Mouse (Mus musculus) CH12.LX (cell line): Measurements from ENCODE around the gene Ptges. TPM values are rescaled to one million over a fixed set of nuclear protein-coding genes. Genes with fewer than 3 reads are reported as not detected.
A peak's percentile ranks its signal among the peaks of the same experiment; 100 is the strongest.

Source experiments
- DNase-seq: peaks from one replicate; pipeline ENCODE4 v3.0.0-alpha.2; 2013; ENCODE audit errors: extremely low read depth
- H3K27ac ChIP-seq: 2 replicates; pipeline ENCODE4 v1.5.1; 2012; ENCODE audit warnings: low read depth, mild to moderate bottlenecking, control low read depth, moderate library complexity; ENCODE audit not compliant: insufficient read depth
- H3K27me3 ChIP-seq: replicated peaks from 2 replicates; pipeline ENCODE3; 2012; ENCODE audit warnings: inconsistent platforms
- H3K36me3 ChIP-seq, 2 experiments: replicated peaks in 1 of 2; 2 replicates each; pipeline versions ENCODE3 to v1.6.1; 2012; ENCODE audit warnings: inconsistent platforms in 1 of 2, low read length in 1 of 2, mild to moderate bottlenecking in 1 of 2, mixed read lengths in 1 of 2, moderate library complexity in 1 of 2; ENCODE audit not compliant: control insufficient read depth in 1 of 2, insufficient read depth in 1 of 2
- H3K4me1 ChIP-seq, 2 experiments: 2 replicates each; pipeline ENCODE4 v1.6.1; 2012; ENCODE audit warnings: inconsistent platforms in 1 of 2, moderate library complexity in 1 of 2; ENCODE audit not compliant: insufficient read depth in 2 of 2, control insufficient read depth in 1 of 2
- H3K4me2 ChIP-seq: 2 replicates; pipeline ENCODE4 v1.6.1; 2012; ENCODE audit warnings: low read depth, mild to moderate bottlenecking, control low read depth; ENCODE audit not compliant: poor library complexity, insufficient read depth, severe bottlenecking
- H3K4me3 ChIP-seq, 3 experiments: fragments of 150-350 bp in 1 of 3; sonication (generic) in 1 of 3; replicated peaks in 1 of 3; 2 replicates each; pipeline versions ENCODE3 to v1.5.1; 2011 to 2012; ENCODE audit warnings: low read depth in 2 of 3, low read length in 2 of 3, mild to moderate bottlenecking in 2 of 3, moderate library complexity in 2 of 3, control low read depth in 1 of 3, improper control_type of control experiment in 1 of 3, inconsistent platforms in 1 of 3, mixed read lengths in 1 of 3; ENCODE audit not compliant: poor library complexity in 1 of 3
- H3K79me2 ChIP-seq: replicated peaks from 2 replicates; pipeline ENCODE4 v1.6.1; 2012; ENCODE audit warnings: mild to moderate bottlenecking, moderate library complexity; ENCODE audit not compliant: control insufficient read depth, poor library complexity, insufficient read depth, severe bottlenecking; ENCODE audit errors: extremely low read depth
- H3K9ac ChIP-seq: 2 replicates; pipeline ENCODE4 v1.6.1; 2012; ENCODE audit warnings: low read depth, mild to moderate bottlenecking, control low read depth, moderate library complexity; ENCODE audit not compliant: insufficient read depth
- H3K9me3 ChIP-seq: replicated peaks from 2 replicates; pipeline ENCODE3; 2012; ENCODE audit warnings: low read length, inconsistent platforms, mixed read lengths
- BHLHE40 ChIP-seq: IDR thresholded peaks from 2 replicates; pipeline ENCODE4 v1.6.1; 2011; ENCODE audit warnings: mild to moderate bottlenecking, low read depth, low read length, improper control_type of control experiment
- CHD1 ChIP-seq: IDR thresholded peaks from 2 replicates; pipeline ENCODE4 v1.6.1; 2012; ENCODE audit warnings: low read depth, low read length, improper control_type of control experiment, inconsistent platforms
- CHD2 ChIP-seq: IDR thresholded peaks from 2 replicates; pipeline ENCODE4 v1.6.1; 2011; ENCODE audit warnings: low read length, improper control_type of control experiment
- CTCF ChIP-seq, 2 experiments: IDR thresholded peaks in 1 of 2; conservative IDR thresholded peaks in 1 of 2; 2 replicates each; pipeline ENCODE4 v1.5.1; 2011 to 2012; ENCODE audit warnings: low read depth in 2 of 2, low read length in 2 of 2, improper control_type of control experiment in 1 of 2, inconsistent platforms in 1 of 2, mild to moderate bottlenecking in 1 of 2, moderate library complexity in 1 of 2
- E2F4 ChIP-seq: IDR thresholded peaks from 2 replicates; pipeline ENCODE4 v1.6.1; 2011; ENCODE audit warnings: low read depth, low read length, improper control_type of control experiment; ENCODE audit not compliant: insufficient replicate concordance
- ELF1 ChIP-seq: IDR thresholded peaks from 2 replicates; pipeline ENCODE4 v1.6.1; 2014; ENCODE audit warnings: low read depth, mild to moderate bottlenecking, inconsistent platforms, low read length, improper control_type of control experiment
- EP300 ChIP-seq: IDR thresholded peaks from 2 replicates; pipeline ENCODE4 v1.6.1; 2011; ENCODE audit warnings: low read length, improper control_type of control experiment
- ETS1 ChIP-seq: conservative IDR thresholded peaks from 2 replicates; pipeline ENCODE4 v1.6.1; 2012; ENCODE audit warnings: low read depth, mild to moderate bottlenecking, inconsistent platforms, low read length, improper control_type of control experiment, moderate library complexity
- GABPA ChIP-seq: IDR thresholded peaks from 2 replicates; pipeline ENCODE4 v1.6.1; 2012; ENCODE audit warnings: low read depth, low read length, improper control_type of control experiment, inconsistent platforms; ENCODE audit not compliant: insufficient replicate concordance
- HCFC1 ChIP-seq: IDR thresholded peaks from 2 replicates; pipeline ENCODE4 v1.6.1; 2012; ENCODE audit warnings: low read depth, mild to moderate bottlenecking, inconsistent platforms, low read length, improper control_type of control experiment
- IRF4 ChIP-seq: IDR thresholded peaks from 2 replicates; pipeline ENCODE4 v1.6.1; 2014; ENCODE audit warnings: low read depth, mild to moderate bottlenecking, inconsistent platforms, low read length, improper control_type of control experiment
- JUN ChIP-seq: IDR thresholded peaks from 2 replicates; pipeline ENCODE4 v1.6.1; 2011; ENCODE audit warnings: low read depth, mild to moderate bottlenecking, low read length, improper control_type of control experiment, moderate library complexity; ENCODE audit not compliant: insufficient read depth
- JUND ChIP-seq: conservative IDR thresholded peaks from 2 replicates; pipeline ENCODE4 v1.6.1; 2011; ENCODE audit warnings: low read depth, low read length, improper control_type of control experiment
- KAT2A ChIP-seq: IDR thresholded peaks from 2 replicates; pipeline ENCODE4 v1.6.1; 2012; ENCODE audit warnings: low read length, improper control_type of control experiment, inconsistent platforms; ENCODE audit not compliant: insufficient replicate concordance
- MAFK ChIP-seq: IDR thresholded peaks from 2 replicates; pipeline ENCODE4 v1.6.1; 2011; ENCODE audit warnings: low read length, improper control_type of control experiment; ENCODE audit not compliant: insufficient replicate concordance
- MAX ChIP-seq: IDR thresholded peaks from 2 replicates; pipeline ENCODE4 v1.6.1; 2011; ENCODE audit warnings: low read length, improper control_type of control experiment
- MAZ ChIP-seq: IDR thresholded peaks from 2 replicates; pipeline ENCODE4 v1.6.1; 2012; ENCODE audit warnings: low read depth, mild to moderate bottlenecking, inconsistent platforms, low read length, improper control_type of control experiment, moderate library complexity
- MEF2A ChIP-seq: IDR thresholded peaks from 2 replicates; pipeline ENCODE4 v1.6.1; 2014; ENCODE audit warnings: low read depth, mild to moderate bottlenecking, inconsistent platforms, low read length, improper control_type of control experiment, borderline replicate concordance
- MXI1 ChIP-seq: IDR thresholded peaks from 2 replicates; pipeline ENCODE4 v1.6.1; 2011; ENCODE audit warnings: mild to moderate bottlenecking, low read depth, low read length, improper control_type of control experiment
- MYC ChIP-seq: IDR thresholded peaks from 2 replicates; pipeline ENCODE4 v1.6.1; 2011; ENCODE audit warnings: low read depth, mild to moderate bottlenecking, improper control_type of control experiment, low read length
- NELFE ChIP-seq: IDR thresholded peaks from 2 replicates; pipeline ENCODE4 v1.6.1; 2011; ENCODE audit warnings: low read depth, low read length, improper control_type of control experiment
- NRF1 ChIP-seq: IDR thresholded peaks from 2 replicates; pipeline ENCODE4 v1.6.1; 2014; ENCODE audit warnings: low read depth, mild to moderate bottlenecking, inconsistent platforms, low read length, improper control_type of control experiment, moderate library complexity
- PAX5 ChIP-seq: IDR thresholded peaks from 2 replicates; pipeline ENCODE4 v1.6.1; 2012; ENCODE audit warnings: low read length, inconsistent platforms, mixed read lengths
- POLR2A ChIP-seq: IDR thresholded peaks from 2 replicates; pipeline ENCODE4 v1.6.1; 2011; ENCODE audit warnings: low read depth, mild to moderate bottlenecking, improper control_type of control experiment, low read length
- POLR2AphosphoS2 ChIP-seq: IDR thresholded peaks from 2 replicates; pipeline ENCODE4 v1.6.1; 2011; ENCODE audit warnings: low read depth, low read length, improper control_type of control experiment
- RAD21 ChIP-seq: IDR thresholded peaks from 2 replicates; pipeline ENCODE4 v1.6.1; 2011; ENCODE audit warnings: low read depth, mild to moderate bottlenecking, low read length, improper control_type of control experiment, moderate library complexity
- RCOR1 ChIP-seq: conservative IDR thresholded peaks from 2 replicates; pipeline ENCODE4 v1.6.1; 2012; ENCODE audit warnings: low read depth, mild to moderate bottlenecking, inconsistent platforms, low read length, improper control_type of control experiment
- SIN3A ChIP-seq: IDR thresholded peaks from 2 replicates; pipeline ENCODE4 v1.6.1; 2012; ENCODE audit warnings: low read length, improper control_type of control experiment, inconsistent platforms
- SMC3 ChIP-seq: IDR thresholded peaks from 2 replicates; pipeline ENCODE4 v1.6.1; 2011; ENCODE audit warnings: low read depth, low read length, improper control_type of control experiment
- TBP ChIP-seq: conservative IDR thresholded peaks from 2 replicates; pipeline ENCODE4 v1.6.1; 2011; ENCODE audit warnings: low read depth, low read length, improper control_type of control experiment
- TCF12 ChIP-seq: IDR thresholded peaks from 2 replicates; pipeline ENCODE4 v1.6.1; 2014; ENCODE audit warnings: low read depth, mild to moderate bottlenecking, inconsistent platforms, low read length, improper control_type of control experiment
- UBTF ChIP-seq: IDR thresholded peaks from 2 replicates; pipeline ENCODE4 v1.6.1; 2012; ENCODE audit warnings: low read depth, mild to moderate bottlenecking, inconsistent platforms, low read length, improper control_type of control experiment, moderate library complexity
- USF1 ChIP-seq: IDR thresholded peaks from 2 replicates; pipeline ENCODE4 v1.6.1; 2014; ENCODE audit warnings: low read depth, mild to moderate bottlenecking, inconsistent platforms, low read length, improper control_type of control experiment
- USF2 ChIP-seq: conservative IDR thresholded peaks from 2 replicates; pipeline ENCODE4 v1.6.1; 2011; ENCODE audit warnings: low read depth, low read length, improper control_type of control experiment
- ZC3H11A ChIP-seq: IDR thresholded peaks from 2 replicates; pipeline ENCODE4 v1.6.1; 2012; ENCODE audit warnings: low read depth, mild to moderate bottlenecking, inconsistent platforms, low read length, improper control_type of control experiment
- ZKSCAN1 ChIP-seq: IDR thresholded peaks from 2 replicates; pipeline ENCODE4 v1.6.1; 2012; ENCODE audit warnings: low read depth, inconsistent platforms, low read length, improper control_type of control experiment, borderline replicate concordance
- ZMIZ1 ChIP-seq: IDR thresholded peaks from 2 replicates; pipeline ENCODE4 v1.6.1; 2012; ENCODE audit warnings: low read depth, mild to moderate bottlenecking, inconsistent platforms, low read length, improper control_type of control experiment
- ZNF384 ChIP-seq: IDR thresholded peaks from 2 replicates; pipeline ENCODE4 v1.6.1; 2012; ENCODE audit warnings: low read depth, low read length, improper control_type of control experiment, inconsistent platforms
- dilution Hi-C: fragments of 300-500 bp; cut with MboI; formaldehyde crosslinking; loops from 2 replicates; pipeline ENCODE4 v1.14.3; 2020; ENCODE audit warnings: low sequenced_read_pairs; ENCODE audit not compliant: extremely low pct_unique_long_range_greater_than_20kb, extremely low pct_ligation_motif_present
- in situ Hi-C: fragments of 300-500 bp; cut with MboI; formaldehyde crosslinking; loops from 3 replicates; pipeline ENCODE4 v1.14.3; 2019; ENCODE audit warnings: low sequenced_read_pairs, low pct_ligation_motif_present, low pct_unique_long_range_greater_than_20kb, mixed read lengths
- polyA plus RNA-seq: library from polyadenylated mRNA; unstranded; fragments of >175 nt; gene quantifications from 2 replicates; pipeline ENCODE4 v1.2.1, GENCODE M21; 2012; ENCODE audit warnings: low read depth; ENCODE audit not compliant: insufficient read length
- total RNA-seq, 2 experiments: library from RNA; depleted of rRNA; stranded (reverse); fragments of 300-350 nt in 1 of 2; fragments of >200 nt in 1 of 2; gene quantifications; 2 replicates each; pipeline ENCODE4 v1.2.3; 2012 to 2014

Gene Ptges
- total and polyA plus RNA-seq, 3 experiments, result 0.04 to 0.09 TPM; not detected in 1

DNA sequence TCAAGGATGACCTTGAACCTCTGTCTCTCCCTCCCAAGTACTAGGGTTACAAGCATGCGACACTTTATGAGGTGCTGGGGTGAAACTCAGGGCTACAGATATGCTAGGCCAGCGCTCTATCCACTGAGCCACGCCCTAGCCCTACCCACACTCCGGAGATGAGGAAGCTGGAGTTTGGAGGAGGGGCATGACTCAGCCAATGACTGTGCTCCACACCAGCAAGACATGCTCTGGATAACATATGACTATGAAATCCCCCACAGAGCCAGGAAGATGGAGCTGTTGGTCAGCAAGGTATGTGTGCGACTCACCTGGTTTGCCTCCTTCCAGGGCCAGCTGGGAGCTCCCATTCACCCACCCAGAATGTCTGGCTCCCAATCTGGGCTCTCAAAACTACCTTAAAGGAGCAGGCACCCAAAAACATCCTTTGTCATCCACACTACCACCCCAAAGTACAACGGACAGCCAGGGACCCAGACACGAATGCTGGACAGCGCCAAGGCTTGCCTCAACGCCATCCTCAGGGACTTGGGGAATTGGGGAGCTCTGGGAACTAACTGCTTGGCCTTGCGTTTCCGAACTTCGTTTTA is 675 bp downstream of the Ptges start:
- peak overlapping the region; percentile 52 for H3K27ac ChIP-seq
- peak overlapping the region; percentile 68 for H3K9ac ChIP-seq
- H3K9me3 ChIP-seq, result peaks cover 2% of the 10 kb centered on the region
- dilution Hi-C loops, result no loop called here
- DNase-seq, result peak; percentile 94
- H3K79me2 ChIP-seq, result no peaks in the 10 kb centered on the region
- H3K27me3 ChIP-seq, result peaks cover under 1% of the 10 kb centered on the region
- in situ Hi-C loops, result no loop called here
- H3K36me3 ChIP-seq, result peaks cover 0 to 3% of the 10 kb centered on the region in 2 experiments
- H3K4me3 ChIP-seq, result peak overlapping the region; percentile 48 to 61 (median 61)
- TF ChIP-seq TBP (peak; percentile 90), JUND (no peak), UBTF (no peak), TCF12 (peak; percentile 45; the same call in 1 of the 2 replicates), ZMIZ1 (peak; percentile 41; the same call in 1 of the 2 replicates), POLR2A (peak; percentile 87), USF1 (no peak), MAZ (peak; percentile 64; the same call in 1 of the 2 replicates), KAT2A (no peak), BHLHE40 (no peak), RAD21 (no peak), HCFC1 (peak; percentile 9; the same call in 1 of the 2 replicates), NRF1 (no peak), POLR2AphosphoS2 (0 out of 2 replicates have a peak, but pooled peaks have one; percentile 64), MXI1 (peak; percentile 77), MAFK (no peak), CHD1 (peak; percentile 89; the same call in 1 of the 2 replicates), JUN (no peak), MYC (peak; percentile 55; the same call in 1 of the 2 replicates), E2F4 (no peak), ETS1 (no peak), SIN3A (peak; percentile 83), MAX (no peak; the same call in 1 of the 2 replicates), MEF2A (no peak), ZC3H11A (no peak), SMC3 (no peak), ELF1 (peak; percentile 78), NELFE (peak; percentile 74), USF2 (no peak), ZKSCAN1 (no peak), IRF4 (no peak), RCOR1 (no peak), ZNF384 (no peak), CTCF (conservative IDR thresholded peaks at IDR 0.05 in 1 of 2, IDR thresholded peaks at IDR 0.05 in 1 of 2; ENCODE audit: low read depth in 2 of 2, low read length in 2 of 2) (no peak; a peak in 1 of 4 replicates), PAX5 (no peak), GABPA (no peak), EP300 (peak; percentile 42; the same call in 1 of the 2 replicates), CHD2 (no peak)
- TF ChIP-seq, all 38 proteins: peak for 14
- H3K4me2 ChIP-seq, result peak overlapping the region; percentile 87
- H3K4me1 ChIP-seq, result peaks cover 26 to 41% of the 10 kb centered on the region in 2 experiments
